Mouse (Mus musculus): ENCODE measurements around the gene Bmp7. TPM values are rescaled to one million over a fixed set of nuclear protein-coding genes. Genes with fewer than 3 reads are reported as not detected.
A peak's percentile ranks its signal among the peaks of the same experiment; 100 is the strongest.

The Bmp7 gene
- polyA plus RNA-seq, 1 experiment from 2014 or later = 27.5 TPM

GRCm38 (mm10) chr2:172842306-172842705, 97.8 kb downstream of the Bmp7 start:
- Histone ChIP-seq H3K27me3 (no peaks in the 10 kb centered on the region), H3K9ac (no peak overlapping the region), H3K4me1 (peaks cover 46% of the 10 kb centered on the region), H3K9me3 (no peaks in the 10 kb centered on the region), H3K4me3 (no peak overlapping the region), H3K4me2 (no peak overlapping the region), H3K27ac (no peak overlapping the region), H3K36me3 (no peaks in the 10 kb centered on the region)
- ATAC-seq (ENCODE audit: insufficient number of reproducible peaks, low FRiP score, low TSS enrichment, low read depth) = no peak
- WGBS = 56% methylated on average over 4 of the region's 4 CpGs

GRCm38 (mm10) chr2:172840905-172841750, 99.0 kb downstream of the Bmp7 start:
- Histone ChIP-seq H3K4me3 (no peak overlapping the region), H3K36me3 (no peaks in the 10 kb centered on the region), H3K4me1 (peaks cover 37% of the 10 kb centered on the region), H3K4me2 (no peak overlapping the region), H3K27me3 (no peaks in the 10 kb centered on the region), H3K9me3 (no peaks in the 10 kb centered on the region), H3K9ac (no peak overlapping the region), H3K27ac (no peak overlapping the region)
- 48% methylated on average over 11 of the region's 11 CpGs for WGBS
- ATAC-seq (ENCODE audit: insufficient number of reproducible peaks, low FRiP score, low TSS enrichment, low read depth) = no peak

GRCm38 (mm10) chr2:172839317-172839980, 100.7 kb downstream of the Bmp7 start:
- Histone ChIP-seq H3K9me3 (no peaks in the 10 kb centered on the region), H3K36me3 (no peaks in the 10 kb centered on the region), H3K27ac (no peak overlapping the region), H3K9ac (no peak overlapping the region), H3K4me2 (no peak overlapping the region), H3K4me3 (no peak overlapping the region), H3K27me3 (no peaks in the 10 kb centered on the region), H3K4me1 (peaks cover 24% of the 10 kb centered on the region)
- WGBS = 28% methylated on average over 10 of the region's 10 CpGs
- ATAC-seq (ENCODE audit: insufficient number of reproducible peaks, low FRiP score, low TSS enrichment, low read depth) = no peak

- no peaks in the 10 kb centered on the region for H3K9me3 ChIP-seq
- no peak overlapping the region for H3K4me3 ChIP-seq
- no peaks in the 10 kb centered on the region for H3K36me3 ChIP-seq
- H3K4me1 ChIP-seq = peaks cover 42% of the 10 kb centered on the region
- ATAC-seq (ENCODE audit: insufficient number of reproducible peaks, low FRiP score, low TSS enrichment, low read depth) = no peak
- H3K4me2 ChIP-seq = no peak overlapping the region
- no peak overlapping the region for H3K27ac ChIP-seq
- H3K9ac ChIP-seq = no peak overlapping the region
- H3K27me3 ChIP-seq = no peaks in the 10 kb centered on the region
- WGBS = 77% methylated on average over 6 of the region's 6 CpGs
These were observed 103.6 kb downstream of the Bmp7 start for GRCm38 (mm10) chr2:172836516-172836915.

- Histone ChIP-seq H3K4me2 (no peak overlapping the region), H3K4me3 (no peak overlapping the region), H3K27me3 (no peaks in the 10 kb centered on the region), H3K27ac (peak overlapping the region; percentile 5; the same call in 1 of the 2 replicates), H3K36me3 (no peaks in the 10 kb centered on the region), H3K9ac (no peak overlapping the region), H3K9me3 (no peaks in the 10 kb centered on the region), H3K4me1 (peaks cover 28% of the 10 kb centered on the region)
- no peak for ATAC-seq (ENCODE audit: insufficient number of reproducible peaks, low FRiP score, low TSS enrichment, low read depth)
- WGBS = 11% methylated on average over 2 of the region's 2 CpGs
These were observed 106.9 kb downstream of the Bmp7 start for GRCm38 (mm10) chr2:172833196-172833595.

- Histone ChIP-seq H3K4me2 (no peak overlapping the region), H3K9ac (no peak overlapping the region), H3K9me3 (no peaks in the 10 kb centered on the region), H3K36me3 (no peaks in the 10 kb centered on the region), H3K27me3 (no peaks in the 10 kb centered on the region), H3K4me3 (no peak overlapping the region), H3K27ac (0 out of 2 replicates have a peak overlapping the region, but pooled peaks have one; percentile 18), H3K4me1 (peaks cover 23% of the 10 kb centered on the region)
- 21% methylated on average over 5 of the region's 5 CpGs for WGBS
- ATAC-seq (ENCODE audit: insufficient number of reproducible peaks, low FRiP score, low TSS enrichment, low read depth) = no peak
These were observed 108.4 kb downstream of the Bmp7 start for GRCm38 (mm10) chr2:172831762-172832161.

- Histone ChIP-seq H3K4me3 (no peak overlapping the region), H3K27ac (0 out of 2 replicates have a peak overlapping the region, but pooled peaks have one; percentile 18), H3K27me3 (no peaks in the 10 kb centered on the region), H3K9me3 (no peaks in the 10 kb centered on the region), H3K9ac (no peak overlapping the region), H3K4me2 (no peak overlapping the region), H3K36me3 (no peaks in the 10 kb centered on the region), H3K4me1 (peaks cover 23% of the 10 kb centered on the region)
- 0 out of 2 replicates have a peak, but pooled peaks have one; percentile 30 for ATAC-seq (ENCODE audit: insufficient number of reproducible peaks, low FRiP score, low TSS enrichment, low read depth)
- WGBS = 9% methylated on average over 3 of the region's 3 CpGs
These were observed 109.0 kb downstream of the Bmp7 start for GRCm38 (mm10) chr2:172831133-172831532.

- no peak overlapping the region for H3K9ac ChIP-seq
- WGBS = 57% methylated on average over 5 of the region's 5 CpGs
- H3K4me2 ChIP-seq = no peak overlapping the region
- H3K4me1 ChIP-seq = peaks cover 37% of the 10 kb centered on the region
- H3K27ac ChIP-seq = no peak overlapping the region
- 0 out of 2 replicates have a peak, but pooled peaks cover 3% of the 10 kb centered on the region for H3K27me3 ChIP-seq
- ATAC-seq (ENCODE audit: insufficient number of reproducible peaks, low FRiP score, low TSS enrichment, low read depth) = no peak
- H3K36me3 ChIP-seq = no peaks in the 10 kb centered on the region
- no peaks in the 10 kb centered on the region for H3K9me3 ChIP-seq
- no peak overlapping the region for H3K4me3 ChIP-seq
These were observed 111.9 kb downstream of the Bmp7 start for GRCm38 (mm10) chr2:172828229-172828628.

- Histone ChIP-seq H3K4me1 (peaks cover 33% of the 10 kb centered on the region), H3K4me3 (no peak overlapping the region), H3K4me2 (no peak overlapping the region), H3K36me3 (no peaks in the 10 kb centered on the region), H3K27ac (no peak overlapping the region), H3K9me3 (no peaks in the 10 kb centered on the region), H3K27me3 (0 out of 2 replicates have a peak, but pooled peaks cover 3% of the 10 kb centered on the region), H3K9ac (no peak overlapping the region)
- WGBS = 52% methylated on average over 7 of the region's 7 CpGs
- no peak for ATAC-seq (ENCODE audit: insufficient number of reproducible peaks, low FRiP score, low TSS enrichment, low read depth)
These were observed 112.6 kb downstream of the Bmp7 start for GRCm38 (mm10) chr2:172827564-172827963.

GRCm38 (mm10) chr2:172825785-172826145, 114.4 kb downstream of the Bmp7 start:
- Histone ChIP-seq H3K36me3 (no peaks in the 10 kb centered on the region), H3K27ac (no peak overlapping the region), H3K4me3 (no peak overlapping the region), H3K27me3 (0 out of 2 replicates have a peak, but pooled peaks cover 3% of the 10 kb centered on the region), H3K4me1 (peaks cover 29% of the 10 kb centered on the region), H3K9ac (no peak overlapping the region), H3K4me2 (no peak overlapping the region), H3K9me3 (no peaks in the 10 kb centered on the region)
- 88% methylated on average over 11 of the region's 11 CpGs for WGBS
- ATAC-seq (ENCODE audit: insufficient number of reproducible peaks, low FRiP score, low TSS enrichment, low read depth) = no peak

GRCm38 (mm10) chr2:172824906-172825784, 115.0 kb downstream of the Bmp7 start:
- no peaks in the 10 kb centered on the region for H3K36me3 ChIP-seq
- ATAC-seq (ENCODE audit: insufficient number of reproducible peaks, low FRiP score, low TSS enrichment, low read depth) = no peak
- H3K4me3 ChIP-seq = peak overlapping the region; percentile 18
- H3K4me2 ChIP-seq = peak overlapping the region; percentile 47
- no peaks in the 10 kb centered on the region for H3K9me3 ChIP-seq
- H3K27ac ChIP-seq = no peak overlapping the region
- WGBS = 12% methylated on average over 43 of the region's 43 CpGs
- H3K9ac ChIP-seq = no peak overlapping the region
- H3K27me3 ChIP-seq = 0 out of 2 replicates have a peak, but pooled peaks cover 3% of the 10 kb centered on the region
- peaks cover 29% of the 10 kb centered on the region for H3K4me1 ChIP-seq

Data from limb, embryonic 15.5 days (tissue).